Mouse (Mus musculus): Measurements from ENCODE around the gene Olfr222.

DNA sequence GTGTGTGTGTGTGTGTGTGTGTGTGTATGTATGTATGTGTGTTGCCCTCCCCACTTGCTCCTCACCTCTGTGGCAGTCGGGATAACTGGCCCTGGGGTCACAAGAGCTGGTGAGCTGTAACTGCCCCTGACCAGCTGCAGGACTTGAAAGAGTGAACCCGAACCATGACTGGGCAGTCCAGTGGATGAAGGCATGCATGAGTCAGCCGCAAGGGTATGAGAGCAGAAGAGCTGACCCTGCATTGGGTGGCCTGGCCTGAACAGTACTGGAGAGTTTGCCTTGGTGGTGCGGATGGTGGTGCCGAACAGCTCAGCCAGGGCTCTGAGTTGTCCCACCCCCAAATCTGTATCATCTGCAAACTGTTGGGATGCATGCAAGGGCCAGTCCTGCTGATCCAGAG, 44.5 kb downstream of the Olfr222 start:
- TF ChIP-seq CTCF (IDR thresholded peaks at IDR 0.05; ENCODE audit: low read depth, low read length) (no peak), POLR2A (IDR thresholded peaks at IDR 0.05; ENCODE audit: borderline replicate concordance, low read depth, low read length) (no peak)

Data from bone marrow macrophage, adult 2 months (primary cell).